Mouse (Mus musculus) liver, embryonic 15.5 days (tissue): ENCODE results near the gene Ss18l2. TPM values are rescaled to one million over a fixed set of nuclear protein-coding genes. Genes with fewer than 3 reads are reported as not detected.

Source experiments
- ATAC-seq: fragments of 200-750 bp; cut with Nextera tagmentation; 2 replicates; pipeline ENCODE4 v1.8.0; 2017; ENCODE audit warnings: moderate number of reproducible peaks, mild to moderate bottlenecking, moderate library complexity; ENCODE audit not compliant: insufficient read depth
- H3K27ac ChIP-seq: fragments of 300-500 bp; sonication (generic); replicated peaks from 2 replicates; pipeline ENCODE4 v1.5.1; 2015; ENCODE audit warnings: mild to moderate bottlenecking, inconsistent platforms
- H3K27me3 ChIP-seq: fragments of 300-500 bp; sonication (generic); 2 replicates; pipeline ENCODE4 v1.6.1; 2015; ENCODE audit warnings: mild to moderate bottlenecking, inconsistent platforms
- H3K36me3 ChIP-seq: fragments of 300-500 bp; sonication (generic); replicated peaks from 2 replicates; pipeline ENCODE4 v1.6.1; 2015; ENCODE audit warnings: moderate library complexity, mild to moderate bottlenecking, inconsistent platforms
- H3K4me1 ChIP-seq: fragments of 300-500 bp; sonication (generic); replicated peaks from 2 replicates; pipeline ENCODE4 v1.6.1; 2015; ENCODE audit warnings: inconsistent platforms
- H3K4me2 ChIP-seq: fragments of 300-500 bp; sonication (generic); 2 replicates; pipeline ENCODE4 v1.6.1; 2015; ENCODE audit warnings: moderate library complexity, mild to moderate bottlenecking, inconsistent platforms
- H3K4me3 ChIP-seq: fragments of 300-500 bp; sonication (generic); replicated peaks from 2 replicates; pipeline ENCODE4 v1.5.1; 2015; ENCODE audit warnings: mild to moderate bottlenecking, inconsistent platforms
- H3K9ac ChIP-seq: fragments of 300-500 bp; sonication (generic); 2 replicates; pipeline ENCODE4 v1.6.1; 2015; ENCODE audit warnings: moderate library complexity, mild to moderate bottlenecking, inconsistent platforms
- H3K9me3 ChIP-seq: fragments of 300-500 bp; sonication (generic); replicated peaks from 2 replicates; pipeline ENCODE4 v1.6.1; 2016; ENCODE audit warnings: inconsistent platforms
- WGBS: fragments of 180-500 bp; shearing (Covaris S2); methylation state at CpG from one replicate; pipeline ENCODE4 v1.1.7; 2015; ENCODE audit warnings: mixed read lengths; ENCODE audit not compliant: insufficient replicate concordance; 5-methylcytosine and 5-hydroxymethylcytosine counted together
- polyA plus RNA-seq: library from polyadenylated mRNA; unstranded; fragments of >200 nt; fragmentation: Nextera tagmentation; extraction: Ambion mirVana; gene quantifications from 2 replicates; pipeline ENCODE4 v1.2.1, GENCODE M21; 2015

Gene Ss18l2
- 55.3 TPM in 2 replicates for polyA plus RNA-seq

GRCm38 (mm10) chr9:121709898-121710583, at the start of gene Ss18l2:
Gene Ss18l2 (plus strand): TSS chr9:121710329.
- peaks cover 64% of the 10 kb centered on the region for H3K4me1 ChIP-seq
- ATAC-seq, result peak; percentile 91
- peak within 1 kb of the TSS; percentile 89 for H3K9ac ChIP-seq
- H3K9me3 ChIP-seq, result no peaks in the 10 kb centered on the region
- peak within 1 kb of the TSS; percentile 85 for H3K4me2 ChIP-seq
- peak within 1 kb of the TSS; percentile 95 for H3K4me3 ChIP-seq
- peak within 1 kb of the TSS; percentile 94 for H3K27ac ChIP-seq
- H3K36me3 ChIP-seq, result peaks cover 20% of the 10 kb centered on the region
- H3K27me3 ChIP-seq, result no peaks in the 10 kb centered on the region
- WGBS, result 3% methylated on average over 37 of the region's 37 CpGs

- Histone ChIP-seq H3K4me1 (no peaks in the 10 kb centered on the region), H3K9me3 (no peaks in the 10 kb centered on the region), H3K27me3 (peaks cover 42% of the 10 kb centered on the region), H3K4me2 (no peak overlapping the region), H3K9ac (no peak overlapping the region), H3K36me3 (no peaks in the 10 kb centered on the region), H3K27ac (no peak overlapping the region), H3K4me3 (no peak overlapping the region)
- WGBS, result 54% methylated on average over 6 of the region's 6 CpGs
- no peak for ATAC-seq
These were observed 46.7 kb upstream of the Ss18l2 start for GRCm38 (mm10) chr9:121663467-121663866.

GRCm38 (mm10) chr9:121664104-121664503, 46.0 kb upstream of the Ss18l2 start:
- Histone ChIP-seq H3K4me2 (no peak overlapping the region), H3K27me3 (peaks cover 42% of the 10 kb centered on the region), H3K9ac (no peak overlapping the region), H3K36me3 (no peaks in the 10 kb centered on the region), H3K27ac (no peak overlapping the region), H3K4me1 (0 out of 2 replicates have a peak, but pooled peaks cover 3% of the 10 kb centered on the region), H3K4me3 (no peak overlapping the region), H3K9me3 (no peaks in the 10 kb centered on the region)
- no peak for ATAC-seq
- WGBS, result 57% methylated on average over 5 of the region's 5 CpGs

GRCm38 (mm10) chr9:121666957-121667630, 43.0 kb upstream of the Ss18l2 start:
- Histone ChIP-seq H3K27me3 (peaks cover 60% of the 10 kb centered on the region), H3K4me3 (no peak overlapping the region), H3K9me3 (no peaks in the 10 kb centered on the region), H3K36me3 (no peaks in the 10 kb centered on the region), H3K4me1 (peaks cover 27% of the 10 kb centered on the region), H3K9ac (no peak overlapping the region), H3K27ac (no peak overlapping the region), H3K4me2 (no peak overlapping the region)
- 72% methylated on average over 16 of the region's 16 CpGs for WGBS
- ATAC-seq, result no peak

- Histone ChIP-seq H3K4me3 (no peak overlapping the region), H3K9ac (no peak overlapping the region), H3K27ac (no peak overlapping the region), H3K9me3 (no peaks in the 10 kb centered on the region), H3K27me3 (peaks cover 60% of the 10 kb centered on the region), H3K36me3 (no peaks in the 10 kb centered on the region), H3K4me2 (no peak overlapping the region), H3K4me1 (peaks cover 33% of the 10 kb centered on the region)
- WGBS, result 66% methylated on average over 11 of the region's 11 CpGs
- ATAC-seq, result no peak
These were observed 42.3 kb upstream of the Ss18l2 start for GRCm38 (mm10) chr9:121667822-121668221.

- Histone ChIP-seq H3K4me3 (peak overlapping the region; percentile 17; the same call in 1 of the 2 replicates), H3K27me3 (peaks cover 60% of the 10 kb centered on the region), H3K9ac (no peak overlapping the region), H3K4me1 (peaks cover 33% of the 10 kb centered on the region), H3K4me2 (peak overlapping the region; percentile 45), H3K9me3 (no peaks in the 10 kb centered on the region), H3K27ac (no peak overlapping the region), H3K36me3 (no peaks in the 10 kb centered on the region)
- ATAC-seq, result no peak
- under 1% methylated on average over 28 of the region's 28 CpGs for WGBS
These were observed 40.8 kb upstream of the Ss18l2 start for GRCm38 (mm10) chr9:121669348-121669791.

- Histone ChIP-seq H3K4me3 (no peak overlapping the region), H3K9me3 (no peaks in the 10 kb centered on the region), H3K4me1 (peaks cover 33% of the 10 kb centered on the region), H3K27me3 (peaks cover 49% of the 10 kb centered on the region), H3K36me3 (no peaks in the 10 kb centered on the region), H3K9ac (no peak overlapping the region), H3K27ac (no peak overlapping the region), H3K4me2 (no peak overlapping the region)
- ATAC-seq, result no peak
- WGBS, result 14% methylated on average over 7 of the region's 7 CpGs
These were observed 38.8 kb upstream of the Ss18l2 start for GRCm38 (mm10) chr9:121671300-121671699.

GRCm38 (mm10) chr9:121672311-121672710, 37.8 kb upstream of the Ss18l2 start:
- H3K9me3 ChIP-seq, result no peaks in the 10 kb centered on the region
- ATAC-seq, result no peak
- peaks cover 39% of the 10 kb centered on the region for H3K27me3 ChIP-seq
- no peak overlapping the region for H3K27ac ChIP-seq
- peaks cover 33% of the 10 kb centered on the region for H3K4me1 ChIP-seq
- H3K4me2 ChIP-seq, result no peak overlapping the region
- H3K9ac ChIP-seq, result no peak overlapping the region
- no peaks in the 10 kb centered on the region for H3K36me3 ChIP-seq
- H3K4me3 ChIP-seq, result no peak overlapping the region
- 14% methylated on average over 5 of the region's 5 CpGs for WGBS

GRCm38 (mm10) chr9:121673716-121674115, 36.4 kb upstream of the Ss18l2 start:
- H3K4me1 ChIP-seq, result peaks cover 33% of the 10 kb centered on the region
- ATAC-seq, result no peak
- no peak overlapping the region for H3K9ac ChIP-seq
- H3K4me2 ChIP-seq, result no peak overlapping the region
- H3K27me3 ChIP-seq, result peaks cover 26% of the 10 kb centered on the region
- WGBS, result 61% methylated on average over 5 of the region's 5 CpGs
- no peaks in the 10 kb centered on the region for H3K36me3 ChIP-seq
- no peak overlapping the region for H3K27ac ChIP-seq
- no peaks in the 10 kb centered on the region for H3K9me3 ChIP-seq
- no peak overlapping the region for H3K4me3 ChIP-seq

- no peak for ATAC-seq
- peaks cover 13% of the 10 kb centered on the region for H3K27me3 ChIP-seq
- H3K4me1 ChIP-seq, result peaks cover 21% of the 10 kb centered on the region
- 27% methylated on average over 9 of the region's 9 CpGs for WGBS
- H3K9ac ChIP-seq, result no peak overlapping the region
- no peaks in the 10 kb centered on the region for H3K36me3 ChIP-seq
- H3K4me3 ChIP-seq, result 0 out of 2 replicates have a peak overlapping the region, but pooled peaks have one; percentile 14
- H3K9me3 ChIP-seq, result no peaks in the 10 kb centered on the region
- peak overlapping the region; percentile 20; the same call in 1 of the 2 replicates for H3K4me2 ChIP-seq
- peak overlapping the region; percentile 41; the same call in 1 of the 2 replicates for H3K27ac ChIP-seq
These were observed 35.1 kb upstream of the Ss18l2 start for GRCm38 (mm10) chr9:121675011-121675410.

GRCm38 (mm10) chr9:121675556-121675955, 34.6 kb upstream of the Ss18l2 start:
- Histone ChIP-seq H3K9me3 (no peaks in the 10 kb centered on the region), H3K9ac (no peak overlapping the region), H3K4me3 (no peak overlapping the region), H3K27me3 (peaks cover 7% of the 10 kb centered on the region), H3K36me3 (no peaks in the 10 kb centered on the region), H3K4me2 (no peak overlapping the region), H3K27ac (no peak overlapping the region), H3K4me1 (peaks cover 15% of the 10 kb centered on the region)
- 58% methylated on average over 2 of the region's 2 CpGs for WGBS
- no peak for ATAC-seq
